Mouse (Mus musculus): ENCODE measurements around the gene Ncdn. TPM values are rescaled to one million over a fixed set of nuclear protein-coding genes. Genes with fewer than 3 reads are reported as not detected.

Gene Ncdn
- total RNA-seq, 4 experiments from 2014 or later = 17.2 to 20.1 (median 17.8) TPM

DNA sequence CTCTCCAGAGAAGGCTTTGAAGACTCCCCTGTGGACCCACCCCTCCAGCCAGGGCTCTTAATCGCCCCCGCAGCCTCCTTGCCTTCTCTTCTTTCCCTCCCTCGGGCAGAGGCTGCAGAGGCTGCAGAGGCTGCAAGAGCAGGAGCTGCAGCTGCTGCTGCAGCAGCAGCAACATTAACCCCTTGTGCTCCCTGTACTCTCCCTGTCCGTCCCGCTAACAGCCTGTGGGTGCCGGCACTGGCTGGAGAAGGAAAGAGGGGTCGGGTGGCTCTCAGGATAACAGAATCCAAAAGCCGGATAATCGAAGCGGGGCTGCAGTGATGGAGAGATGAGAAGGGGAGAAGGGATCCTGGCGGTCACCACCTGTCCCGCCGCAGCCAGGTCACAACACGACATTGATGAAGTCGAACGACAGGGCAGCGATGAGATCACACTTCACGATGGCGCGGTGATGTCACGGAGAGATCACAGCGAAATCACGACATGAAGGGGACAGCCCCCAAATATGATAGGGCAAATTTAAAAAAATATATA is 563 bp downstream of the Ncdn start:
- no peak for DNase-seq (ENCODE audit: low spot score)

DNA sequence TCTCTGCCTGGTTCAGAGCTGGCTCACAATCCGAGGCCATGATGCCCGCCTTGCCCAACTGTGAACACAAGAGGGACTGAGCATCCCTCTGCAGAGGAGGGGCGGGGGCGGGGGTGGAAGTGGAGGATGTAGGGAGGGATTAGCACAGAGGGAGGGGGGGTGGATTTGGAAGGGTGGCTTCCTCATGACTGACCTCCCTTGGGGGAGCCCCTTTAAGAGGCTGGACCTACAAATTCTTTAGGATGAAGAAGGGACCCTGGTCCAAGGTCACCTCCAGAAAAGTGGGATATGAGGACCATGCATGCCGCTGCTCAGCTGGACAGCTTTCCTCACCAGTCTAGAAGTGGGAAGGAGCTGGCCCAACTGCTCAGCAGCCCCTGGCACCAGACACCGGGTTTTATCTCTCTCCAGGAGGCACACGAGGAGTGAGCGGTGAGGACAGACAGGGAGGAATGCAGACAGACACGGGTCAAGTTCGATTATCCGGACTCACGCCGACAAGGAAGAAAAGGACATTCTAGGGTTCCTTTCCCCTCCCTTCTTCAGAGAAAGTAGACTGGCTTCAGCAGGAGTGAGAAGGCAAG is 1.1 kb downstream of the Ncdn start:
- no peak for DNase-seq (ENCODE audit: low spot score)

DNA sequence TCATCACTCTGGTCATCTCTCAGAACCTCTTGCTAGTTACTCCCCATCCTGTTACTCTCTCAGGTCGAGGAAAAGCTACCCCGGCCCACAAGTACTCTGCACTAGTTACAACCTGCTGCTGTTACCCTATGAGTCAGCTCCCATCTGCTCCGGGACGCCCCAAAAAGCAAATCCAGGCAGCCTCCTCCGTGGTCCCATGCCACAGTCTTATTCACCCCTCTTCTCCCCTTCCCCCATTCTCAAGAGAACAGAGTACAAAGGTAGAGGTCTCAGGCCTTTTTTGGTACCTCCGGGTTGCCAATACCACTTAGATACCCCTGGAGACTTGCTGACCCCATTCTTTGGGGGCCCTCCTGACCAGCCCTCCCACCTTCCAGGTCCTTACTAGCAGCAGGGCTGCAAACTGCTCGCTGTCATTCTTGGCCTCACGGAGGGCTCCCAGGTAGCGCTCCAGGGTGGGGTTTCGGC is 1.6 kb downstream of the Ncdn start:
- no peak for DNase-seq (ENCODE audit: low spot score)

DNA sequence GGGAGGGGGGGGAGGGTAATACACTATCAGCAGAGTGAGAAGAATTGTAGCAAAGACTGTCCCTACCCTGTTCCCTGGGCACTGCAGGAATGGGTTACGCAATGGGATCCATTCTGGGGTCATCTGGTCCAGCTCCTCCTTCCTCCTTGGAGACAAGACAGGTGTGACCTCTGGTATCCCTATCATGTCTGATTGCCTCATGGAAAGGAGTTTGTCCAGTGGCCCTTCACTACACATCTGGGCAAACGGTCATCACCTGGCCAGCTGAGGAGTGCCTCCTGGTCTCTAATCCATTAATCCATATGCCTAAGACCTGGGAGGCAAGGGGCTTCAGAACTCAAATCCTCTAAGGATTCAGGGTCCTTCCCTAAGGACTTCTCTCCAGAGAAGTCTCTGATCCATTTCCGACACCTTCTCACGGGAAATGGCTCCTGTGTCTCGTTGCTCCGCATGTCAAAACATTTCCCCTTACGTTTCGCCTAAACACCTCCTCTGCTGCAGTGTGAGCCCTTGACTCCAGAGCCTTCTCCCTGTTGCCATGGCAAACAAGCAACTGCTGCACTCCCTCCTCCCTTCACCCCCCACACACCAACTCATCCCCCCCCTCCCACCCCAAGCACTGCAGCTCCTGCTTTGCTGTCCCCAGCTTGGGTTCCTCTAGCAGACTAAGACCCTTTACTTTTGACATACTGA is 2.2 kb downstream of the Ncdn start:
- DNase-seq (ENCODE audit: low spot score) = no peak

DNA sequence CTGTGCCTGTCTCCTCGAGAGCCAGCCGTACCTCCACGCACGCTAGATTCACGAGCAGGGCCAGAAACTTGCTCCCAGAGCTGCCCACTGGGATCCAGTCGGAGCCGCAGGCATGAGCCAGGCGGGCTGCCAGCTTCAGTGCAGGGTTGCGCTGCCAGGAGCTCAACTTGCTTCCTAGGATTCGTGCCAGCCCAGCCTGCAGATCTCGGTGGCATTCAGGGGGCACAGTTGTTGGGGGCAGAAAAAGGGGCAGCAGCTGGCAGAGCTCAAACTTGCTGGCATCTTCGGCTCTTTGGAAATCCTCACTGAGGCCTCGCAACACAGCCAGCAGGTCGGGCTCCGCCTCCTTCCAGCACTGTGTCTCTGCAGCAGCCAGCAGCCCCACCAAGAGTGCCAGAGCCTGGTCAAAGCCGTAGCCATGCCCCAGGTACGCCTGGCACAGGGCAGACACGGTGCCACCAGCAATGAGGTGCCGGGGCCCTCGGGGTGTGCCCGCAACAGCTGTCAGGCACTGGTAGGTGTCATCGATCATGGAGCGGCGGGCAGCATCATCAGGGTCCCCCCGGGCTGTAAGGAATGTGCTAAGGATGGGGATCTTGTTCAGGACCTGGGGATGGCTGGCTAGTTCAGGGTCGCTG is 3.1 kb downstream of the Ncdn start:
- no peak for DNase-seq (ENCODE audit: low spot score)

DNA sequence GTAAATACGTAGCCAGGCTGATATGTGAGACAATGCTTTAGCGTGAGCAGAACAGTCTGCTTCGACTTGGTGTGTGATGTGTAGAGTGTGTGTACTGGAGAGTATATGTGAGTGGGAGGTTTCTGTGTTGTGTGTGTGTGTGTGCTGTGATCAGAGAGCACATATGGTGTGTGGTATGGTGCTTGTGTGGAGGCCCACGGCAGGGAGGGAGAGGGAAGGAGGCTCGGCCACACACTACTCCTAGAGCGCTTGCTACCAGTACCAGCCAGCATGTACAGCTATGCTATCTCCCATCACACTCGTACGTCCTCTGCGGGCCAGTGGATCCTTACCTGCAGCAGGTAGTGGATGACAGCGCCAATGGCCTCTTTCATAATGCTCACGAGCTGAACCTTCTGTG is 3.7 kb downstream of the Ncdn start:
- no peak for DNase-seq (ENCODE audit: low spot score)

DNA sequence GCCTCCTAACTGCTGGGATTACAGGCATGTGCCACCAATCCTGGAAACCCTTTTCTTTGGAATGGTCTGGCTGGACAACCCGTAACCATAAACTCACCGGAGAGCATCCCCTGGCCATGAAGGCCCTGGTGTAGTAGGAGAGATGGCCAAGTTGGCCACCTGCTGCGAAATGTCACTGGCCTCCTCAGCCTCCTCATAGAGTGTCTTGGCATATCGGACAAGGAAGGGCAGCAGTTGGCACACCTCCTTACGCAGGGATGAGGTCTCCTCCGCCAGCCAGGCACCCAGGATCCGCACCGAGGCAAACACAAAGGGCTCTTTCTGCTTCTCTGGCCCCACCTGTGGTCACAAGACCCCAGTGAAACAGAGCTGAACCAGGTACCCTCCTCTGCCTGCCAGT is 4.9 kb downstream of the Ncdn start:
- no peak for DNase-seq (ENCODE audit: low spot score)

DNA sequence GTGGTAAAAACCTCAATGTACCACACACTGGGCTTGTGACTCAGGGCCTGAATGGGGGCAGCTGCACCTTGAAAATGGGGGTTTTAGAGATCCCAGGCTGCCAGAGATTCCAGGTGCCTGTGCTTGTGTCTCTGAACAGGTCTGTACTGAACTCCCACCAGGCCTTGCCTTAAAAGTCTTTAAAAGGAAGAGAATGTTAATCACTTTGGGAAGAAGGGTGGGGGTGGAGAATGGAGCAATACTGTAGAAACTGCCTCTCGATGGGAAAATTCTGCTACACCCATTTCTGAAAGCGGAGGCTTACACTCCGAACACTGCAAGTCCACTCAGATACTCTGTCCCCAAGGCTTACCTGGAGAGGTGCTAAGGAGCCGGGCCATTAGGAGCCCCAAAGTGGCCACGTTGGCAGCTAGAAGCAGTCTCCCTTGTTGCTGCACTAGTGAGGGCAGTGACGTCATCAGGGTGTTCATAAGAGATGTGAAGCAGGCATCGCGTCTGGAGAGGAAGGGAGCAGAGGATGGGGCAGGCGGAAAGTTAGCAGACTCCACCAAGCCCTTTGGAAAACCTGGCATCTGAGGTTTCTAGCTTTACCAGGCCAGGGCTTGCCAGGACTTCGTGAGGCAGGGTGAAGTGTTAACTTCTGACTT is 6.9 kb downstream of the Ncdn start:
- DNase-seq (ENCODE audit: low spot score) = no peak

DNA sequence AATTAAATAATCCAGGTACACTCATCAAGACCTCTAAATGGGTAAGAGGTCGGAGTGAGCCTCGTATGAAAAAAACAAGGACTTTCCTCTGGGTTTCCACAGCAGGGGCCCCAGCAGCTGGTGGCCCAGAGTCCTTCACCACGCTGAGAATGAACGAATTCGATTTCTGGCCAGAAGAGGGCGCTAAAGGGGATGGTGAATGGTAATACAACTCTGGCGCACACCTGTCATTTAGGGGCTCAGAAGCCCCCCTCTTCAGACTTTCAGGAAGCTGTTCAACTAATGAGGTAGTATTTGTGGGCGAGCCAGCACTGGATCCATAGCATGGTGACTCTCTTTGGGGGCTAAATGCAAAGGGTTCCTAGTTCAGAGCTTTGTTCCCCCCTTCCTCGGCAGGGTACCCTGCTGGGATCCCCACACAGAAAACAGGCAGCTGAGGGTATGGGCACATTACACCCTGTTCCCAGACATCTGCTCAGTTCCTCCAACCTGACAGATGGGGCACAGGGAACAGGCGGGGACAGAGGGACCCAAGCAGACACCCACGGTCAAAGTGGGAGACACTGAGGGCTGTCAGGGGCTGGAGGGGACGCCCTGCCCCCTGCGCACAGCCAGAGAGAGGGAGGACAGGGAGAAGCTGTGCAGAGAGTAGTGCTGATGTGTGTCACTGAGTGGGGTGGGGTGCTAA is 7.6 kb downstream of the Ncdn start:
- peak; percentile 44 for DNase-seq (ENCODE audit: low spot score)

DNA sequence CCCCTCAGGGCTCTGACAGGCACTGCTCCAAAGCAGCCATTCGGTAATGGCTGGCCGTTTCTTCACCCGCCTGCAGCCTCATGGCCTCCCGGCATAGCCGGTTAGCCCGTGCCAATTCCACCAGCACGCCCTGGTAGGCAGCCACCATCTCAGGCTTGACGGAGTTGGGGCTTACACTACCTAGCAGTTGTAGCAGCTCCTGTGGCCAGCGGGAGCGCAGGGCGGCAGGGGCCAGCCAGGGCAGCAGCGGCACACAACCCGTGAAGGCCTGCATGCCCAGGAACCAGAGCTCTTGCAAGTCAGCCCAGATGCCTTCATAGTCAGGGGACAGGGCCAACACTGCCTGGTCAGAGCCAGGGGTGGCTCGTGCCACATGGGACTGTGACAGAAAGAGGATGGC is 8.4 kb downstream of the Ncdn start:
- DNase-seq (ENCODE audit: low spot score) = no peak

DNA sequence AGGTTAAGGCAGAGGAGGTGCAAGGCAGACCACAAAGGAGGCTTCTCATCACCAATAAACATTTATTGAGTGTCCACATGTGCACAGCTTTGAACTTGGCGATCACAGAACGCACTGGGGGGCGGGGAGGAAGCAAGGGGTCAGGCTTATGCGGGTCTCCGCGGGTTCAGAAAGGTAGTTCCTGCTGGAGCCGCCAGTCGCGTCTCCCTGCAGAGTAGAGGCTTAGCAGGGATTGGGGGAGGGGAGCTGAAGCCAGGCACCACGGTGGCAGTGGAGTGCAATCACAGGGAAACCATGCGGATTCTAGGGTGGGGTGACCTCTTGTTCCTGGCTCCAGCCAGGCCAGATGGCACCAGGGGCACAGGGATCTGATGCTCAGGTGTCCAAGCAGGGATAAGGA is 9.5 kb downstream of the Ncdn start:
- no peak for DNase-seq (ENCODE audit: low spot score)

DNA sequence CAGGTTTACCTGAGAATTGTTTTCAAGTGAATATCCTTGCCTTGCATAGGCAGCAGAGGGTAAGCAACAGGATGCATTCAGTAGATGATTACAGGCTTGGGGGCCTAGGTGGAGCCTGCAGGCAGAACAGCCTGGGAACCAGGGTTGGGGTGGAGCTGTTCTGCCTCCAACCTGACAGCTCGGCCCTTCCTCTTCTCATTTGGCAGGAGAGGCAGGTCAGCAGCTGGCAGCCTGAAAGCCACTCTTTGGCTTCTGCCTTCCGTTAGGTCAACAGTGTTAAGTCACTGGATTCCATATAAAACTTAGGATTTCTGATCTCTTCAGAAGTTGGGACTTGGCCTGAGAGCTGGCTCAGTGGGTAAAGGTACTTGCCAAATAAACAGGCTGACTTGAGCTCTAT is 10.3 kb downstream of the Ncdn start:
- DNase-seq (ENCODE audit: low spot score) = no peak

DNA sequence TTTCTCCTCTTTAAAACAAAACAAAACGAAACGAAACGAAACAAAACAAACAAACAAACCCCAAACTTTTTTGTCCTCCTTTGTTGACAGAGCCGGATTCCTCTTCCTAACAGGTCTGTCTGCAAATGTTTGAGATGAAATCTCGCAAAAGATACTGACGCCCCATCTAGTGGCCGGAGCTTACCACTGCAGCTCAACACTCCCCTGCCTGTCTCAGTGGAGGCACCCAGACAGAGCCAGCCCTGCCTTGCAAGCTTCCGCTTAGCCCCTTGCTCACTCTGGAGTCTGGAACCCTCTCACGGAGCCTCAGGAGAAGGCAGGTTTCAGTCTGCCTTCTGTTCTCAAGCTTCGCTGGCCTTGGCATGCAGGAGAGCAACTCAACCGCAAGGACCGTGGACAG is 11.8 kb downstream of the Ncdn start:
- DNase-seq (ENCODE audit: low spot score) = peak; percentile 78

DNA sequence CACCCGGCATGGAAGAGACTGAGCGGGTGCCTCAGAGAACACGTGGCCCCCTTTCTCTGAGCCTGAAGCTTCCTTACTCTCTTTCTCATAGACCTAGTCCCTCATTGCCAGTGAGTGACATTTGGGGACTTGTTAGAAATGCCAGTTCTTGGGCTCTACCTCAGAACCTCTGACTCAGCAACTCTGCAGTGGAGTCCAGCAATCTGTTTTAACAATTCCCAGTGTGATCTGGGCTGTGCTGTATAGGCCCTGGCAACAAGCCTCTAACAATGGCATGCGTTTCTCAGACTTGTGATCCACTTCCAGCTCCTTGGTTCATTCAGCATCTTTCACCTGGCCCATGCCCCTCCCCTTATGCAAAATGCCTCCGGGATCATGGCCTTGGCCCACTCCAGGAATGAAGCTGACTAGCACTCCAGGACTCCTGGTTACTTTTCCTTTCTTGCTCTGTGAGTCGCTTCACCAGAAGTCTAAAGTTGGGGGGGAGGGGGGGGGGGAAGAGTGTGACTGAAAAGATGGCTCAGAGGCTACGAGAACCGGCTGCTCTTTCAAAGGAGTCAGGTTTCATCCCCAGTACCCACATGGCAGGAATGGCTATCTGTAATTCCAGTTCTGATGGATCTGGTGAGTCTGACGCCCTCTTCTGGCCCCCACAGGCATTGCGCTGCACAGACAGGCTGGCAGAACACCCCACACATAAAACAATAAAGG is 13.1 kb downstream of the Ncdn start:
- no peak for DNase-seq (ENCODE audit: low spot score)

DNA sequence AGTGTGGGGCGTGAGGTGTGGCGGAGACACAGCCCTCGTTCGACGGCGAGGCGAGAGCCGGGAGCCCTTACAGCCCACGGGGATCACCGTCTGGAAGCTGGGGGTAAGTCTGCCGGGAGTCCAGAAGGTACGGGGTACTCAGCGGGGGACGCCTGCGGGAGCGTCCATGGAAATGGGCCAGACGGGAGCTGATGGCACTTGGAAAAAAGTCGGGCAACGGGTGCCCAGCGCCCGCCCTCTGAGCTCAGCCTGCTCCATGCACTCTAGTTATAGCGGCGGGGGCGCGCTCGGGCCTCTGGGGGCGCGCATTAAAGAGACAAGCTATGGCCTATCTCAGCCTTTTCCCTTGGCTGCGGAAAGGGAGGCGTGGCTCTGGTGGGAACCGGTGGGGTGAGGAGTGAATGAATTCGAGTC is 17.2 kb downstream of the Ncdn start, which contains the start of gene Tfap2e:
TSS of gene Tfap2e (minus strand) at position 240 of the 414 bp plus-strand sequence.
- no peak for DNase-seq (ENCODE audit: low spot score)

DNA sequence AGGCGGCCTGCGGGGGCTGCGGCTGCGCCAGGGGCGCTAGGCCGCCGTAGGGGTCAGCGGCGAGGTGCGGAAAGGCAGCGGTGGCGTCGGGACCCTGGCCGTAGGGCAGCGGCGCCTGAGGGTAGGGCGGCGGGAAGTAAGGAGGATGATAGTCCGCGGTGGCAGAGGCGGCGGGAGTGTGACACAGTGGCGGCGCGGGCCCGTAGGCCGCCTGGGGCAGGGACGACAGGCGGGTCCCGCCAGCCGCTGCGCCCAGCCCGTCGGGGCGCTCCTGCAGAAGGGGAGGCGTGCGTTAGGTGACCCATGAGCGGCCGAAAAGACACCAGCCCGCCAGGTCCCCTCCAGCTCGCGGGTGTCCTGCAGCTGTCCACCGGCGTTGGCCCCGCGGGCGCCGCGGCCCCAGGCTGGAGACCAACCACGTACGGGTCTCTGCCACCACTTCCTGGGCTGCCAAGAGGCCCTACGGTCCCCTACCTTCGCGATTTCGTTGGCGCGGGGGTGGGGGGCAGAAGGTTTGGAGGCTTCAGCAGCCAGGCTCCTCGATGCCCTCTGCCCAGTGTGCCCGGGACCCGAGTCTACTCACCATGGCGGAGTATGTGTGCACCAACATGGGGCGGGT is 17.7 kb downstream of the Ncdn start:
- DNase-seq (ENCODE audit: low spot score) = no peak

DNA sequence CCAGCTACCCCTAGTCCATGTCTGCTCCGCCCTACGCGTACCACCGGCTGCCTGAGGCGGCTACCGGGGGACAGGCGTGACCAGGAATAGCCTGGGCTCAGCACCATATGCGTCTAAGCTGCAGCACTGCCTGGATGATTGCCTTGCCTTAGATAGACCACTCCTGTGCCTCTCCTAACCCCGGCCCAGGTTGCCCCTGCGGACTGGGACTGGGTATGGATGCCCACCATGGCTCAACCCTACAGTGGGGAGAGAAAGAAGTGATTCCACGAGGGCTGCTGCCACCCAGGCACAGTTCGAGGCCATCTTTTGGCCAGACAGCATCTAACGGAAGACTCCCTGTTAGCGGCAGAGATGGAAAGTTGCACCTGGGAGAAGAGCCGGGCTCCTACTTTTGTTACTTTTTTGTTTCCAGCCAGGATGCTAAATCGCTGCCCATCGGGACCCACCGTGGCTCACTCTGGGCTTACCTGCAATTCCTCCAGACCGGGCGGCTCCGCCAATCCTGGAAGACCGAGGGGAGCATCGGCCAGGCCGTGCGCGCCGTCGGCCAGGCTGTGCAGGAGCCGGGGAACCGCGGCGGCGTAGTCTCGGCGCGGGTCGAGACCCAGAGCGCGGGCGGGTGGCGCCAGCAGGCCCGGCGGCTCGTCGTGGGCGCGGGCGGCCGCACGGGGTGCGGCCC is 18.4 kb downstream of the Ncdn start:
- DNase-seq (ENCODE audit: low spot score) = no peak

DNA sequence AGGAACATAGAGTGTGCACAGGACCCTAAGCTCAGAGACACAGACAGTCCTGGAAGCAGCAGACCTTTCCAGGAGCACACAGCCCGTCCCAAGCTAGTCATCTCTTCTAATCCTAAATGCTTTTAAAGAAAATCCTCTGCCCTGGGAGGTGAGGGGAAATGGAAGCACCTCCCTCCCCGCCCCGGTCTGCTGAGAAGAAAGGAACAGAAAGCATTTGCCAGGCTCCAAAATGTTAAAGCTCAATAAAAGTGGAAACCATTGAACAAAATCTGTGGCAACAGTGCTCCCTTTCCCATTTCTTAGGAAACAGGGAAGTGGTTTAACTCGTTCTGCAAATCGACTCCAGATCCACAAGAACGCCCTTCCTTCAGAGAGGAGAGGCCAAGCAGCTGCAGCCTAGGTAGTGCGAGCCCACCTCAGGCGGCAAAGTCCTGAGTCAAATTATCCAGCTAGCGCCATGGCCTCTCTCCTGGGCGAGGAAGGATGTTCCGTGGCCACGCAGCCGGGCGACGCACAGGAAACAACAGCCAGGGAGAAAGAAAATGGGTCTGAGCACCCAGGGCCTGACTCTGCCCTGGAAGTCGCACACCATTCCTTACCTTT is 19.1 kb downstream of the Ncdn start:
- no peak for DNase-seq (ENCODE audit: low spot score)

DNA sequence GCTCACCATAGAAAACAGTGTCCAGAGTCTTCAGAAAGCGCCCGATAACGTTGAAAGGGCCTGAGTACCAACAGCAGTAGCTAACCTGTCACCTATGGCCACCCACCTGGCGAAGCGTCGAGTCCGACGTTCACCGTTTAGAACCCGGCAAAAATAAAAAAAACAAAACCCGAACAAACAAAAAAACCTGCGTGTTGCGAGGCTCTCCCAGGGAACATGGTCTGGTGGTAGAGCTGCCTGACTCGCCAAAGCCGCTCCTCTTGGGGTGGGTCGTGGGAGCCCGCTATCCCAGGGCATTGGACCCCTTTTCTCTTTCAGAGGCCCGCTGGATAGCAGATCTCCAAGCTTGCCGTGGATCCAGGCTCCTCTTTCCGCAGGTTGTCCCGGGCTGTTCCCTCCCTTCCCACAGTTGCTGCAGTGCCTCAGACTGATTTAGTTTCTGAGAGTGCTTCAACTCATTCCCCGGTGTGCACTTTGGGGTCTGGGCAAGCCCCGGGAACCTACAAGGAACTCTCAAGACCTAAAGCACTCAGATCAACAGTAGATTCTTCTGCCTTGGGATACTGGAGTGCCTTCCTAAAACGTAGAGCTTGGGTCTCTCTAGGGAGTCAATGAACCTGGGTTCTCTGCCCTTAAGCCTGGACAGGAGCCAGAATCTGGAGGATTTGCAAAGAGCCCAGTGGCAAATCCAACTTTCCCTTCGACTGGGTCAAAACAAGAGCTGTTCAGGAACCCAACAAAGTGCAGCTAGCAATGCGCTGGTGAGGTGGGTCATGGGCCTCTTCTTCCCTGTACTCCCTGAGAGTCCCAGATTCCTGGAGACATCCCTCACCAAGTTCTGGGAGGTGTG is 20.5 kb downstream of the Ncdn start:
- no peak for DNase-seq (ENCODE audit: low spot score)
